Mouse (Mus musculus) stomach, embryonic 14.5 days (tissue): Measurements from ENCODE around the gene Rdx. TPM values are rescaled to one million over a fixed set of nuclear protein-coding genes. Genes with fewer than 3 reads are reported as not detected.

Experiments used
- ATAC-seq: fragments of 200-750 bp; cut with Nextera tagmentation; 2 replicates; pipeline ENCODE4 v1.8.0; 2017; ENCODE audit warnings: low read depth, moderate TSS enrichment; ENCODE audit not compliant: insufficient number of reproducible peaks, insufficient read depth, low FRiP score
- H3K27ac ChIP-seq: fragments of 300-500 bp; sonication (generic); 2 replicates; pipeline ENCODE4 v1.5.1; 2014; ENCODE audit warnings: mild to moderate bottlenecking, low read length, moderate library complexity, mixed read lengths
- H3K27me3 ChIP-seq: fragments of 300-500 bp; sonication (generic); 2 replicates; pipeline ENCODE4 v1.6.1; 2014; ENCODE audit warnings: low read length, control low read depth, mixed read lengths; ENCODE audit not compliant: control insufficient read depth, insufficient read depth
- H3K36me3 ChIP-seq: fragments of 300-500 bp; sonication (generic); 2 replicates; pipeline ENCODE4 v1.6.1; 2014; ENCODE audit warnings: mild to moderate bottlenecking, control low read depth, low read length, moderate library complexity, mixed read lengths; ENCODE audit not compliant: control insufficient read depth, insufficient read depth
- H3K4me1 ChIP-seq: fragments of 300-500 bp; sonication (generic); 2 replicates; pipeline ENCODE4 v1.6.1; 2014; ENCODE audit warnings: low read length, control low read depth, mixed read lengths; ENCODE audit not compliant: control insufficient read depth, insufficient read depth
- H3K4me2 ChIP-seq: fragments of 300-500 bp; sonication (generic); replicated peaks from 2 replicates; pipeline ENCODE4 v1.6.1; 2014; ENCODE audit warnings: low read depth, low read length, control low read depth
- H3K4me3 ChIP-seq: fragments of 300-500 bp; sonication (generic); 2 replicates; pipeline ENCODE4 v1.5.1; 2014; ENCODE audit warnings: low read depth, low read length, control low read depth
- H3K9ac ChIP-seq: fragments of 300-500 bp; sonication (generic); replicated peaks from 2 replicates; pipeline ENCODE4 v1.6.1; 2014; ENCODE audit warnings: low read depth, mild to moderate bottlenecking, control low read depth, low read length, moderate library complexity, mixed read lengths
- H3K9me3 ChIP-seq: fragments of 300-500 bp; sonication (generic); 2 replicates; pipeline ENCODE4 v1.6.1; 2016; ENCODE audit warnings: low read depth, low read length, control low read depth; ENCODE audit not compliant: control insufficient read depth
- WGBS: fragments of 180-500 bp; shearing (Covaris S2); extraction: QIAGEN DNeasy Blood & Tissue Kit; methylation state at CpG from one replicate; pipeline ENCODE4 v1.1.7; 2014; 5-methylcytosine and 5-hydroxymethylcytosine counted together
- polyA plus RNA-seq: library from polyadenylated mRNA; unstranded; fragments of >200 nt; fragmentation: Nextera tagmentation; extraction: Ambion mirVana; gene quantifications from 2 replicates; pipeline ENCODE4 v1.2.1, GENCODE M21; 2014

Gene Rdx
- polyA plus RNA-seq, 1 experiment from 2014 or later: 142 TPM

- Histone ChIP-seq H3K27me3 (no peaks in the 10 kb centered on the region), H3K27ac (no peak overlapping the region), H3K36me3 (no peaks in the 10 kb centered on the region), H3K4me1 (peaks cover 11% of the 10 kb centered on the region; the same call in 1 of the 2 replicates), H3K9me3 (no peaks in the 10 kb centered on the region), H3K4me2 (no peak overlapping the region), H3K4me3 (no peak overlapping the region), H3K9ac (no peak overlapping the region)
- ATAC-seq: no peak
- WGBS: 72% methylated on average over 8 of the region's 8 CpGs
These were observed 57.2 kb downstream of the Rdx start for GRCm38 (mm10) chr9:52104225-52104615.

- Histone ChIP-seq H3K27me3 (no peaks in the 10 kb centered on the region), H3K9me3 (no peaks in the 10 kb centered on the region), H3K4me1 (peaks cover 11% of the 10 kb centered on the region; the same call in 1 of the 2 replicates), H3K4me2 (no peak overlapping the region), H3K36me3 (no peaks in the 10 kb centered on the region), H3K27ac (no peak overlapping the region), H3K4me3 (no peak overlapping the region), H3K9ac (no peak overlapping the region)
- 84% methylated on average over 6 of the region's 6 CpGs for WGBS
- ATAC-seq: no peak
These were observed 58.5 kb downstream of the Rdx start for GRCm38 (mm10) chr9:52105423-52105822.

- H3K36me3 ChIP-seq: no peaks in the 10 kb centered on the region
- H3K9ac ChIP-seq: no peak overlapping the region
- no peaks in the 10 kb centered on the region for H3K9me3 ChIP-seq
- H3K4me1 ChIP-seq: peaks cover 11% of the 10 kb centered on the region; the same call in 1 of the 2 replicates
- H3K27ac ChIP-seq: no peak overlapping the region
- H3K4me3 ChIP-seq: no peak overlapping the region
- no peak for ATAC-seq
- H3K4me2 ChIP-seq: no peak overlapping the region
- WGBS: 97% methylated on average over 3 of the region's 3 CpGs
- no peaks in the 10 kb centered on the region for H3K27me3 ChIP-seq
These were observed 60.2 kb downstream of the Rdx start for GRCm38 (mm10) chr9:52107161-52107560.

- no peaks in the 10 kb centered on the region for H3K4me1 ChIP-seq
- no peak overlapping the region for H3K27ac ChIP-seq
- no peak overlapping the region for H3K4me2 ChIP-seq
- no peak overlapping the region for H3K9ac ChIP-seq
- H3K27me3 ChIP-seq: no peaks in the 10 kb centered on the region
- H3K4me3 ChIP-seq: no peak overlapping the region
- WGBS: 63% methylated on average over 3 of the region's 3 CpGs
- ATAC-seq: no peak
- peaks cover 2% of the 10 kb centered on the region; the same call in 1 of the 2 replicates for H3K36me3 ChIP-seq
- no peaks in the 10 kb centered on the region for H3K9me3 ChIP-seq
These were observed 63.8 kb downstream of the Rdx start for GRCm38 (mm10) chr9:52110738-52111137.

GRCm38 (mm10) chr9:52113091-52113490 lies 66.1 kb downstream of the Rdx start:
- no peak overlapping the region for H3K4me3 ChIP-seq
- no peak overlapping the region for H3K4me2 ChIP-seq
- no peaks in the 10 kb centered on the region for H3K27me3 ChIP-seq
- no peak overlapping the region for H3K27ac ChIP-seq
- 95% methylated on average over 5 of the region's 5 CpGs for WGBS
- no peak overlapping the region for H3K9ac ChIP-seq
- ATAC-seq: no peak
- H3K36me3 ChIP-seq: peaks cover 13% of the 10 kb centered on the region
- no peaks in the 10 kb centered on the region for H3K9me3 ChIP-seq
- no peaks in the 10 kb centered on the region for H3K4me1 ChIP-seq

GRCm38 (mm10) chr9:52119212-52119611 lies 72.2 kb downstream of the Rdx start:
- Histone ChIP-seq H3K27ac (no peak overlapping the region), H3K36me3 (peaks cover 17% of the 10 kb centered on the region), H3K27me3 (no peaks in the 10 kb centered on the region), H3K4me2 (no peak overlapping the region), H3K9me3 (no peaks in the 10 kb centered on the region), H3K4me3 (no peak overlapping the region), H3K4me1 (no peaks in the 10 kb centered on the region), H3K9ac (no peak overlapping the region)
- WGBS: 85% methylated on average over 4 of the region's 4 CpGs
- no peak for ATAC-seq

- Histone ChIP-seq H3K27me3 (no peaks in the 10 kb centered on the region), H3K9me3 (no peaks in the 10 kb centered on the region), H3K4me3 (no peak overlapping the region), H3K9ac (no peak overlapping the region), H3K27ac (no peak overlapping the region), H3K36me3 (no peaks in the 10 kb centered on the region; the same call in 1 of the 2 replicates), H3K4me1 (no peaks in the 10 kb centered on the region), H3K4me2 (no peak overlapping the region)
- no peak for ATAC-seq
- 91% methylated on average over 6 of the region's 6 CpGs for WGBS
These were observed 78.3 kb downstream of the Rdx start for GRCm38 (mm10) chr9:52125225-52125624.

- 64% methylated on average over 4 of the region's 4 CpGs for WGBS
- no peak overlapping the region for H3K27ac ChIP-seq
- no peak overlapping the region for H3K9ac ChIP-seq
- H3K9me3 ChIP-seq: no peaks in the 10 kb centered on the region
- no peaks in the 10 kb centered on the region for H3K27me3 ChIP-seq
- no peak overlapping the region for H3K4me2 ChIP-seq
- no peaks in the 10 kb centered on the region; the same call in 1 of the 2 replicates for H3K36me3 ChIP-seq
- no peak overlapping the region for H3K4me3 ChIP-seq
- H3K4me1 ChIP-seq: no peaks in the 10 kb centered on the region
- no peak for ATAC-seq
These were observed 83.4 kb downstream of the Rdx start for GRCm38 (mm10) chr9:52130348-52130747.

- ATAC-seq: no peak
- Histone ChIP-seq H3K9ac (no peak overlapping the region), H3K4me2 (no peak overlapping the region), H3K27me3 (no peaks in the 10 kb centered on the region), H3K9me3 (no peaks in the 10 kb centered on the region), H3K4me3 (no peak overlapping the region), H3K4me1 (no peaks in the 10 kb centered on the region), H3K27ac (no peak overlapping the region), H3K36me3 (no peaks in the 10 kb centered on the region)
- 80% methylated on average over 2 of the region's 2 CpGs for WGBS
These were observed 85.8 kb downstream of the Rdx start for GRCm38 (mm10) chr9:52132771-52133170.
